Mouse (Mus musculus) intestine, embryonic 16.5 days (tissue): ENCODE results near the gene Xrcc6. TPM values are rescaled to one million over a fixed set of nuclear protein-coding genes. Genes with fewer than 3 reads are reported as not detected.
"Not testable (repeated sequence)": the region's sequence is repeated elsewhere in the genome, so short reads cannot be mapped to it uniquely, and the experiment has no call there.

Source experiments
- ATAC-seq: fragments of 200-750 bp; cut with Nextera tagmentation; 2 replicates; pipeline ENCODE4 v1.8.0; 2017; ENCODE audit warnings: moderate TSS enrichment, moderate library complexity
- H3K27ac ChIP-seq: fragments of 300-500 bp; sonication (generic); 2 replicates; pipeline ENCODE4 v1.5.1; 2014; ENCODE audit warnings: mild to moderate bottlenecking, low read length
- H3K27me3 ChIP-seq: fragments of 300-500 bp; sonication (generic); replicated peaks from 2 replicates; pipeline ENCODE4 v1.6.1; 2014; ENCODE audit warnings: low read length, control low read depth, mixed read lengths; ENCODE audit not compliant: control insufficient read depth, insufficient read depth
- H3K36me3 ChIP-seq: fragments of 300-500 bp; sonication (generic); 2 replicates; pipeline ENCODE4 v1.6.1; 2014; ENCODE audit warnings: low read length, control low read depth; ENCODE audit not compliant: control insufficient read depth, insufficient read depth
- H3K4me1 ChIP-seq: fragments of 300-500 bp; sonication (generic); 2 replicates; pipeline ENCODE4 v1.6.1; 2014; ENCODE audit warnings: low read length, control low read depth, mixed read lengths; ENCODE audit not compliant: control insufficient read depth, insufficient read depth
- H3K4me2 ChIP-seq: fragments of 300-500 bp; sonication (generic); 2 replicates; pipeline ENCODE4 v1.6.1; 2014; ENCODE audit warnings: low read depth, low read length, control low read depth
- H3K4me3 ChIP-seq: fragments of 300-500 bp; sonication (generic); 2 replicates; pipeline ENCODE4 v1.5.1; 2014; ENCODE audit warnings: mild to moderate bottlenecking, low read length
- H3K9ac ChIP-seq: fragments of 300-500 bp; sonication (generic); 2 replicates; pipeline ENCODE4 v1.6.1; 2014; ENCODE audit warnings: low read depth, low read length
- H3K9me3 ChIP-seq: fragments of 300-500 bp; sonication (generic); 2 replicates; pipeline ENCODE4 v1.6.1; 2016; ENCODE audit warnings: low read length, control low read depth; ENCODE audit not compliant: control insufficient read depth
- WGBS: fragments of 180-500 bp; shearing (Covaris S2); extraction: QIAGEN DNeasy Blood & Tissue Kit; methylation state at CpG from one replicate; pipeline ENCODE4 v1.1.7; 2014; 5-methylcytosine and 5-hydroxymethylcytosine counted together
- polyA plus RNA-seq: library from polyadenylated mRNA; unstranded; fragments of >200 nt; fragmentation: Nextera tagmentation; extraction: Ambion mirVana; gene quantifications from 2 replicates; pipeline ENCODE4 v1.2.1, GENCODE M21; 2015

Xrcc6 gene
- polyA plus RNA-seq, 1 experiment from 2014 or later: 78.4 TPM

GRCm38 (mm10) chr15:81970498-81970897 is 17.1 kb upstream of the Xrcc6 start:
- not testable (repeated sequence) for H3K9me3 ChIP-seq, H3K36me3 ChIP-seq, H3K27ac ChIP-seq, H3K4me1 ChIP-seq, H3K4me3 ChIP-seq, H3K9ac ChIP-seq, H3K4me2 ChIP-seq, ATAC-seq, H3K27me3 ChIP-seq
- 94% methylated on average over 4 of the region's 4 CpGs for WGBS

- H3K27me3 ChIP-seq, H3K4me1 ChIP-seq, H3K4me2 ChIP-seq, H3K9ac ChIP-seq, H3K36me3 ChIP-seq, H3K27ac ChIP-seq, H3K9me3 ChIP-seq, H3K4me3 ChIP-seq, ATAC-seq: not testable (repeated sequence)
- 92% methylated on average over 8 of the region's 8 CpGs for WGBS
Measured at GRCm38 (mm10) chr15:81975156-81975555, 12.5 kb upstream of the Xrcc6 start.

- H3K4me1 ChIP-seq: no peaks in the 10 kb centered on the region
- no peak within 1 kb of the TSS for H3K4me2 ChIP-seq
- no peak for ATAC-seq
- no peaks in the 10 kb centered on the region for H3K27me3 ChIP-seq
- no peaks in the 10 kb centered on the region for H3K36me3 ChIP-seq
- H3K9ac ChIP-seq: no peak within 1 kb of the TSS
- H3K4me3 ChIP-seq: no peak within 1 kb of the TSS
- 92% methylated on average over 23 of the region's 23 CpGs for WGBS
- H3K9me3 ChIP-seq: no peaks in the 10 kb centered on the region
- no peak within 1 kb of the TSS for H3K27ac ChIP-seq
Measured at GRCm38 (mm10) chr15:81980321-81980720, 7.3 kb upstream of the Xrcc6 start, which contains the start of gene 1700029P11Rik. Gene 1700029P11Rik, plus strand, starts transcription at chr15:81980540.

DNA sequence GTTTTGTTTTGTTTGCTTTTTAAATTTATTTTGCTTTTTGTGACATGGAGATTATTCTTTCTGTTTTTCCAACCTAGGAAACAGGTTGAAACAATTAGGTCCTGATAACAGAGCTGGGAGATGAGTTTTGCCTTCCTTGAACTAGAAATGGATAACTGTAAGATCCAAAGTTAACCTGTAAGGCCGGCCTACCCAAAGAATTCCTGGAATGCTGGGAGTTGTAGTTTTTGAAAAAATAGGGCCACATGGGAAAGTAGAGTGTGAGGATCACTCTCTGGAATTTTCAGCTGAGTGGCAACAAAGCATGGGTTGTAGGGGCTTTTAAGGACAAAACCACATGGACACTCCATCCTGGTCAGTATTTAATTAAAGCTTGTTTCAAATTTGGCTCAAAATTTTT is 5.5 kb upstream of the Xrcc6 start:
- 54% methylated on average over 1 of the region's 1 CpGs for WGBS
- Histone ChIP-seq H3K36me3 (no peaks in the 10 kb centered on the region), H3K4me2 (no peak overlapping the region), H3K4me3 (no peak overlapping the region), H3K9me3 (no peaks in the 10 kb centered on the region), H3K27ac (no peak overlapping the region), H3K9ac (no peak overlapping the region), H3K27me3 (no peaks in the 10 kb centered on the region), H3K4me1 (no peaks in the 10 kb centered on the region)
- no peak for ATAC-seq

DNA sequence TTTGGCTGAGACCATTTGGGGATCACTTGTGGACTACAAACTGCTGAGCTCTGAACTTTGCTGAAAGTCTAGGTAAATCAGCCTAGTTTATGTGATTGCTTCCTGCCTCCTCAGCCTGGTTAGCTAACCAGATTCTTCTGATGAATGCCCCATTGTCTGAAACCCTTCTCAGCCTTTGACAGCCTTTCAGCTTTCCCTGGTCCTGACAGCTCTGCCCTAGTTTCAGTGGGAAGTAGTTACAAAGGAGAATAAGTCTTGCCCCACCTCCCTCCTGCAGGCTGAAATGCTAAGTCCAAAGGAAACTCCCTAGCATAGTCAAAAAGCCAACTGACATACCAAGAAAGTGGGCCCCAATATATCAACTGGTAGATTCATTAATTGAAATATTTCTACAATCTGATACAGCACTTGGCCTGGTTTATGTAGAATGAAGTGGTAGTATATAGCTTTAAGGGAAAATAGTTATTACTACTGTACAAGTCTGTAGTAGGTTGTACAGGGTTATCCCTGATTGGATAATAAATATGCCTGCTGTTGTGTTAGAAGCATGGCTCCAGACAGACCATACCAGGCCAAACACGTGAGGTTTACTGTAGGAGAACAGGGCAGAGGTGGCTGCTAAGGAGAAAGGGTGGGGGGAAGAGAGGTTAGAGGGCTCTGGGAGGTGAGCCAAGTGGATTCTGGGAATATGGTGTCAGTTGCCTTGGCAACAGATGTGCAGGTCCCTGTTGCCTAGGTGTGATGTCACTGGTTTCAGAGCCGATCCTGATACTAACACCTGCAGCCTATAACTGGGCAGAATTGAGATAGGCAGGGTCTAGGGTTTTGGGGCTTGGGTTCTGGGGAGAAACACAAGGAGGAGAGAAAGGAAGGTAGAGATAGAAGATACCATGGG is 2.1 kb upstream of the Xrcc6 start:
- Histone ChIP-seq H3K4me3 (no peak overlapping the region), H3K27ac (no peak overlapping the region), H3K27me3 (no peaks in the 10 kb centered on the region), H3K4me2 (no peak overlapping the region), H3K9me3 (no peaks in the 10 kb centered on the region), H3K4me1 (0 out of 2 replicates have a peak, but pooled peaks cover 9% of the 10 kb centered on the region), H3K36me3 (no peaks in the 10 kb centered on the region), H3K9ac (no peak overlapping the region)
- 66% methylated on average over 2 of the region's 2 CpGs for WGBS
- no peak for ATAC-seq

- WGBS: 43% methylated on average over 11 of the region's 11 CpGs
- Histone ChIP-seq H3K36me3 (0 out of 2 replicates have a peak, but pooled peaks cover 3% of the 10 kb centered on the region), H3K4me1 (0 out of 2 replicates have a peak, but pooled peaks cover 11% of the 10 kb centered on the region), H3K4me2 (no peak overlapping the region), H3K9me3 (no peaks in the 10 kb centered on the region), H3K4me3 (no peak overlapping the region), H3K27me3 (no peaks in the 10 kb centered on the region), H3K27ac (no peak overlapping the region), H3K9ac (peak overlapping the region; percentile 10; the same call in 1 of the 2 replicates)
- peak; percentile 67 for ATAC-seq
Measured at GRCm38 (mm10) chr15:81989371-81990062, 1.9 kb downstream of the Xrcc6 start.

- Histone ChIP-seq H3K4me3 (no peak overlapping the region), H3K27ac (no peak overlapping the region), H3K27me3 (no peaks in the 10 kb centered on the region), H3K9ac (no peak overlapping the region), H3K36me3 (0 out of 2 replicates have a peak, but pooled peaks cover 3% of the 10 kb centered on the region), H3K4me2 (no peak overlapping the region), H3K9me3 (no peaks in the 10 kb centered on the region), H3K4me1 (0 out of 2 replicates have a peak, but pooled peaks cover 11% of the 10 kb centered on the region)
- WGBS: 43% methylated on average over 7 of the region's 7 CpGs
- ATAC-seq: peak; percentile 75
Measured at GRCm38 (mm10) chr15:81990549-81990948, 2.9 kb downstream of the Xrcc6 start.

DNA sequence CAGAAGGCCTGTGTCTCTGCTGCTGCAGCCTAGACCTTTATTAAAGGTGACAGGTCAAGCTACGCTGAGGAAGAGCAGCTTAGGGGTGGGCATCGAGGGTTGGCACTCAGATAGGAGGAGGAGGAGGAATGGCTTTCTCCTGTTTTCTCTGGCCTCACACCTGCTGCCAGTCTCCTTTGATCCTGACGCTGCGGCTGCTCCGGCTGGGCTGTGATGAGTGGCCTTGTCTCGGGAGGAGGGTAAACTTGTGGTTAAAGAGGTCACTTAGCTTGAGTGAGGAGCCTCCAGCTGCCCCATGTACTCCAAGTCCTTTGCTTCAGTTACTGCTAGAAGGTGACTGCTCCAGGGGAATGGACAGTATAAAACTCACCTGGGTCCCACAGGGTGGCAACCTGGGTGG is 6.4 kb downstream of the Xrcc6 start:
- Histone ChIP-seq H3K4me1 (0 out of 2 replicates have a peak, but pooled peaks cover 11% of the 10 kb centered on the region), H3K9ac (no peak overlapping the region), H3K36me3 (0 out of 2 replicates have a peak, but pooled peaks cover 3% of the 10 kb centered on the region), H3K4me3 (no peak overlapping the region), H3K27me3 (no peaks in the 10 kb centered on the region), H3K27ac (no peak overlapping the region), H3K4me2 (no peak overlapping the region), H3K9me3 (no peaks in the 10 kb centered on the region)
- 71% methylated on average over 6 of the region's 6 CpGs for WGBS
- no peak for ATAC-seq

- H3K27me3 ChIP-seq: no peaks in the 10 kb centered on the region
- H3K27ac ChIP-seq: peak overlapping the region; percentile 50
- ATAC-seq: peak; percentile 96
- WGBS: 58% methylated on average over 8 of the region's 8 CpGs
- no peak overlapping the region for H3K4me3 ChIP-seq
- peaks cover 6% of the 10 kb centered on the region; the same call in 1 of the 2 replicates for H3K4me1 ChIP-seq
- H3K4me2 ChIP-seq: no peak overlapping the region
- no peaks in the 10 kb centered on the region; the same call in 1 of the 2 replicates for H3K36me3 ChIP-seq
- no peaks in the 10 kb centered on the region for H3K9me3 ChIP-seq
- H3K9ac ChIP-seq: no peak overlapping the region
Measured at GRCm38 (mm10) chr15:82004257-82004656, 16.6 kb downstream of the Xrcc6 start.
